Mouse (Mus musculus): ENCODE results near the gene Sf3b5. TPM values are rescaled to one million over a fixed set of nuclear protein-coding genes. Genes with fewer than 3 reads are reported as not detected.

The Sf3b5 gene
- polyA plus RNA-seq (2014; fragmentation: Illumina TruSeq; extraction: RNeasy Lipid Tissue Mini Kit (QIAGEN cat#74804)), result not detected

DNA sequence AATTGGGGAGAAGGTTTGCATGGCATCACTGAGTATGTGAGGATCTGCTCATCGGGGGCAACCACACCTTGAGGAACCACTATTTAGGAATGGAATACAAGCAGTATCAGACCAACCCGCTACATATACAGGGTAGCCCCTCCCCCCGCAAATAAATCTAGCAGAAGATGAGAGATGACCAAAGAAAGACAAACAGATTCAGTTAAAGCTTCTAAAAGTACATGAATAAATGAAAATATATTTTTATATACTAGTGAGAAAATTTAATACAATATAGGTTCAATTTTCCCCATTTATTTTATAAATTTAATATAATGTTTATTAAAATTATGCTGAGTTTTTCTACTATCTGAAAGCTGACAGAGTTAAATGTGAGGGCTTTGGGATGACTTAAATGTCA is at the start of gene Sf3b5:
TSS of gene Sf3b5 (plus strand) at position 301 of the 400 bp plus-strand sequence.

GRCm38 (mm10) chr10:12964151-12965075 is 40.7 kb upstream of the Sf3b5 start, which contains the start of gene Stx11:
Stx11 (minus strand) TSS chr10:12964298.

Other genes with a start within 250 kb of the Sf3b5 start
- 78.2 TPM for gene Utrn, start 136.0 kb upstream of the Sf3b5 start, polyA plus RNA-seq (2014; fragmentation: Illumina TruSeq; extraction: RNeasy Lipid Tissue Mini Kit (QIAGEN cat#74804))
- gene Stx11, start 41.0 kb upstream of the Sf3b5 start, polyA plus RNA-seq (2014; fragmentation: Illumina TruSeq; extraction: RNeasy Lipid Tissue Mini Kit (QIAGEN cat#74804)), result 8.8 TPM
- 330 TPM for gene Plagl1, start 55.2 kb downstream of the Sf3b5 start, polyA plus RNA-seq (2014; fragmentation: Illumina TruSeq; extraction: RNeasy Lipid Tissue Mini Kit (QIAGEN cat#74804))
- not detected for gene Zc2hc1b, start 172.7 kb downstream of the Sf3b5 start, polyA plus RNA-seq (2014; fragmentation: Illumina TruSeq; extraction: RNeasy Lipid Tissue Mini Kit (QIAGEN cat#74804))
- 68.3 TPM for gene Ltv1, start 187.8 kb downstream of the Sf3b5 start, polyA plus RNA-seq (2014; fragmentation: Illumina TruSeq; extraction: RNeasy Lipid Tissue Mini Kit (QIAGEN cat#74804))

Measured in ovary, adult 10 weeks (tissue).